Mouse (Mus musculus) stomach, embryonic 15.5 days (tissue): ENCODE results near the gene Kazald1. TPM values are rescaled to one million over a fixed set of nuclear protein-coding genes. Genes with fewer than 3 reads are reported as not detected.

Experiments used
- polyA plus RNA-seq: library from polyadenylated mRNA; unstranded; fragments of >200 nt; fragmentation: Nextera tagmentation; extraction: Ambion mirVana; gene quantifications from 2 replicates; pipeline ENCODE4 v1.2.1, GENCODE M21; 2015

The Kazald1 gene
- polyA plus RNA-seq, 1 experiment from 2014 or later: 50.1 TPM

Other genes with a start within 250 kb of the Kazald1 start
- gene Slf2, start 144.1 kb upstream of the Kazald1 start, polyA plus RNA-seq: 33.0 and 35.1 TPM in 2 replicates
- 6.5 and 7.4 TPM in 2 replicates for gene Sema4g, start 86.1 kb upstream of the Kazald1 start, polyA plus RNA-seq
- gene Twnk, start 69.6 kb upstream of the Kazald1 start, polyA plus RNA-seq: 18.3 and 19.8 TPM in 2 replicates
- 70.4 and 71.2 TPM in 2 replicates for gene Mrpl43, start 68.8 kb upstream of the Kazald1 start, polyA plus RNA-seq
- gene Lzts2, start 60.8 kb upstream of the Kazald1 start, polyA plus RNA-seq: 65.5 and 69.9 TPM in 2 replicates
- 0.27 and 0.33 TPM in 2 replicates for gene Pdzd7, start 29.5 kb upstream of the Kazald1 start, polyA plus RNA-seq
- 24.3 and 24.5 TPM in 2 replicates for gene Sfxn3, start 27.7 kb upstream of the Kazald1 start, polyA plus RNA-seq
- gene Tlx1, start 75.4 kb downstream of the Kazald1 start, polyA plus RNA-seq: 5.4 and 6.5 TPM in 2 replicates
- 0.05 TPM in 1 of 2 replicates, not detected in the other for gene Lbx1, start 160.6 kb downstream of the Kazald1 start, polyA plus RNA-seq